Mouse (Mus musculus): ENCODE data around the gene Fgf22.
A peak's percentile ranks its signal among the peaks of the same experiment; 100 is the strongest.
"Not testable (repeated sequence)": the region's sequence is repeated elsewhere in the genome, so short reads cannot be mapped to it uniquely, and the experiment has no call there.

Fgf22 gene

DNA sequence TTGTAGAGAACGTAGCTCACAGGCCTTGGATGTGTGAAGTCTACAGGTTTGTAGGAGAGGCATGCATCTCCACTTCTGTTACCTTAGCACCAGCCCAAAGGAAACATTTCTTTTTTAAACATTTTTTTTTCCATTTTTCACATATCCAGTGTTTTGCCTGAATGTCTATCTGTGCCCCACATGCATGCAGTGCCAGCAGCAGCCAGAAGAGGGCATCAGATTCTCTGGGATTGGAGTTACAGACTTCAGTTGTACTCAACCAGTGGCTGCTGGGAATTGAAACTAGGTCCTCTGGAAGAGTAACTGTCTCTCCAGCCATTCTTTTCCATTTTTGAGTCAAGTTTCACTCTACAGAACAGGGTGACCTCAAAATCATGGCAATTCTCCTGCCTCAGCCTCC, 22.4 kb upstream of the Fgf22 start:
- no peak for DNase-seq (ENCODE audit: low read depth, low spot score)

DNA sequence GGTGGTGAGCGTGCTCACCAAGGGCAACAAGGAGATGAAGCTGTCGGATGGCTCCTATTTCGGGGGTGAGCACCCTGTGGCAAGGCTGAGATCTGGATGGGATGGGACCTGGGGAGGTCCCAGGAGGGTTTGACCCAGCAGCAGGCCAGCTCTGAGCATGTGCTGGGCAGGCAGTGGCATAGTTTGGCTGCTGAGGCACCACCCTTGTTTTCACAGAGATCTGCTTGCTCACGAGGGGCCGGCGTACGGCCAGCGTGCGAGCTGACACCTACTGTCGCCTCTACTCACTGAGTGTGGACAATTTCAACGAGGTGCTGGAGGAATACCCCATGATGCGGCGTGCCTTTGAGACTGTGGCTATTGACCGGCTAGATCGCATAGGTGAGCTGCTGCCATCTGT, 21.0 kb upstream of the Fgf22 start:
- no peak for DNase-seq (ENCODE audit: low read depth, low spot score)

DNA sequence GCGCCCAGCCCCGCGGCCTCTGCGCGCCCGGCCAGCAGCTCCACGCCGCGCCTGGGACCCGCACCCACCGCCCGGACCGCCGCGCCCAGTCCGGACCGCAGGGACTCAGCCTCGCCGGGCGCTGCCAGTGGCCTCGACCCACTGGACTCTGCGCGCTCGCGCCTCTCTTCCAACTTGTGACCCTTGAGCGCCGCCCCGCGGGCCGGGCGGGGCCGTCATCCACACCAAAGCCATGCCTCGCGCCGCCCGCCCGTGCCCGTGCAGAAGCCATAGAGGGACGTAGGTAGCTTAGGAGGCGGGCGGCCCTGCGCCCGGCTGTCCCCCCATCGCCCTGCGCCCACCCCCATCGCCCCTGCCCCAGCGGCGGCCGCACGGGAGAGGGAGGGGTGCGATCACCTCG, 19.5 kb upstream of the Fgf22 start:
- DNase-seq (ENCODE audit: low read depth, low spot score) = no peak

DNA sequence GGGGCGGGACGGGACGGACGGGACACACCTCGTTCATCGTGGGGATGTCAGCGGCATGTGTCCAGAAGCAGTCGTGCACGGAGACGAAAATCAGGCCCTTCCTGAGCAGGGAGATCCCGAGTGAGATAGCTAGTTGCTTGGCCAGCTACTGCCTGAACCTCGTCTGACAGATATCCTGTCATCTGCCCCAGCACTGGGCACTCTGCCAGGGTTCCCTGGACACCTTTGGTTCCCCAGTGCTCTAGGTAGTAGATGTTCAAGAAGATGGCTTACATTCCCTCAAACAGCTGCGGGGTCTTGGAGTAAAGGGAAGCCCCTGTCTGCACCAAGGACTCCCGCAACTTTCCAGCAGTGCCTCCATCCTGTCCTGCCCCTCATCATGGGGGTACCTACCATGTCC, 18.2 kb upstream of the Fgf22 start:
- no peak for DNase-seq (ENCODE audit: low read depth, low spot score)

DNA sequence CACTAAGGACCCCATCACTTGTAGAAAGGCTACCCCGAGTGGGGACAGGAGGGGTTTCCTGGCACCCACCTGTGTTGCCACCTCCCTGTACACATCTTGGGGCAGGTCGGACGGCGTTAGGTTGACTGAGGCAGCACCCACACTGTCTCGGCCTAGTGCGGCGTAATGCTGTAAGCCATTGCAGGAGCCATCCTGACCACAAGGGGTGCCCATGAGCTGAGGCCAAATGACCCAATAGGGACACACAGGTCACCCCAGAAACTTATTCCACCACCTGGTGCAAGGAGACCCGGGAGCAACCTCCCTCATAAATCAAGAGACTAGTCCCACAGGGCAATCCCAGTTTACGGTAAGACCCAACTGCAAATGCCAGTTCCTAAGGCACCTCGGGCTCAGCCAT, 16.6 kb upstream of the Fgf22 start:
- DNase-seq (ENCODE audit: low read depth, low spot score) = no peak

DNA sequence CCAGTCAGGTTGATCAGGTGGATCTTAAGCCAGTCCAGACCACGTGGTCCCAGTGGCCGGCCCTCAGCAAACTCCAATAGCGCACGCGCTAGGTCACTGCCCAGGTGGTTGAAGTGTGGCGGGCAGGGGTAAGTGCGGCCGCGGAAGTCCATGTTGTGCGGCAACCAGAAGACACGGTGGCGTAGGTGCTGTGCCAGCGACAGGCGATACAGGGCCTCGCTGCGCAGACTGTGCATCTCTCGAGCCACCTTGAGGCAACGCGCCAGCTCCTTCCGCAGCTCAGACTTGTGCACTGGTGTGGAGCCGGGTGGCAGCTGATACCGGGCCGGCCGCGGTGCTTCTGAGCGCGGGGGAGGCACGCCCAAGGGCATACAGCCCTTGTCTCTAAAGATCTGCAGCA, 15.6 kb upstream of the Fgf22 start:
- DNase-seq (ENCODE audit: low read depth, low spot score) = no peak

DNA sequence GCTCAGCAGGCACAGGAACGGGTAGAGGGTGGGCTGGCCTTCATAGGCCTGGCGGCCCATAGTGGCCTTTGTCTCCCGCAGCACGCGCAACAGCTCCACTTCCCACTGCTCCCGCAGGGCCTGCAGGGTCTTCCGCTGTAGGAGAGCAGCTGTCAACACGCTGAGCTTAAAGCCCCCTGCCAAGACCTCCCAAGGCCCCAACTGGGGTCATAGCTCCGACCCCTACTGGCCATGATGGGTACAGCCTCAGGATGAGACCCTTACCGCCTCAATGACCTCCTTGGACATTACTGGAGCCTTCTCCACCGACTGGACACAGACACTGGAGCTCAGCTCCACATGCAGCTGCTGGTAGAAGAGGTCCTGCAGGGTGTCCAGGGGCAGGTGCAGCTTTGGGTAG, 14.0 kb upstream of the Fgf22 start:
- DNase-seq (ENCODE audit: low read depth, low spot score) = no peak

DNA sequence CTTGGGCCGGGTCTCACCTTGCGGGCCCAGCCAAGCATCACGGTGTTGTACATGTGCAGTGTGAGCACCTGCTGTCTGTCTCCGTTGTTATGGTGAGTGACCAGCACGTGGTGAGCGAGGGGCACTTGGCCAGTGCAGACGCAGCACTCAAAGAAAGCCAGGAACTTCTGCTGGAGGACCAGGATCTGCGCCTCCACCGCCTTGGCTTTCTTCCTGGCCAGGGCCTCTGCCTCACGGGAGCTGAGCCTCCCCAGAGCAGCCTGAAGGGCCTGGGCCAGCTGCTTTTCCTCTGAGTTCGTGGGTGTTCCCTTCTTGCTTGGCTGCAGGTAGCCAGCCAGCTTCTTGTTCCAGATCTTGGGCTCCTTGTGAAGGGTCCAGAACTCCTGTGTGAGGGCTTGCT, 11.7 kb upstream of the Fgf22 start:
- no peak for DNase-seq (ENCODE audit: low read depth, low spot score)

DNA sequence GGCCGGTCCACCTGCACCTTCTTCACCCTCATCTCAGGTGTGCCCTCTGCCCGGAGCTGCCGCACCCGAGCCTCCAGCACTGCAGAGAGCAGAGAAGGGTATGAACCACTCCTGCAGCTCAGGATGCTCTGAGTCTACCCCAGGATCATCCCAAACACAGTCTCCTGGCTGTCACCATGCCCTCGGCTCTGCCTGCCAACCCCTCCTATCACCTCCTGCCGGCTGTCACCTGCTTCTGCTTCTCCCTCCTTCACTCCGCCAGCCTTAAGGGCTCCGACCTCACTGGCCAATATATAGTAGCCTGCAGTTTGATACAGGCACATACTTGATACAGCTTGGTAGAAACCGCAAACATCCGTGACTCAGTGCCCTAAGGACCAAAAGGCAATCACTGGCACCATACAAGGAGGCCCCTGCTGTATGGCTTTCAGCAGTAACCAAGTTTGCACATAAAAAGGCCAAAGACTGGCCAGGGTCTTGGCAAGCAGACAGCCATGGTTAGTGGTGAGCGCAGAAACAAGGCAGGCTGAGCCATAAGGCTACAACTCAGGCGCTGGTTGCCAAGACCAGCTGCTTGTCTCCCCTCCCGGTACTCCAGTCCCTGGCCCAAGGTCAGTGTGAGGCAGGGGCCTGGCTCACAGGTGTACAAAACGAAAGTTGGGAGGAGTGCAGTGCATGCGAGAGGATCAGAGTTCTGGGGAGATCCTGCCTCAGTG, 11.1 kb upstream of the Fgf22 start:
- no peak for DNase-seq (ENCODE audit: low read depth, low spot score)

DNA sequence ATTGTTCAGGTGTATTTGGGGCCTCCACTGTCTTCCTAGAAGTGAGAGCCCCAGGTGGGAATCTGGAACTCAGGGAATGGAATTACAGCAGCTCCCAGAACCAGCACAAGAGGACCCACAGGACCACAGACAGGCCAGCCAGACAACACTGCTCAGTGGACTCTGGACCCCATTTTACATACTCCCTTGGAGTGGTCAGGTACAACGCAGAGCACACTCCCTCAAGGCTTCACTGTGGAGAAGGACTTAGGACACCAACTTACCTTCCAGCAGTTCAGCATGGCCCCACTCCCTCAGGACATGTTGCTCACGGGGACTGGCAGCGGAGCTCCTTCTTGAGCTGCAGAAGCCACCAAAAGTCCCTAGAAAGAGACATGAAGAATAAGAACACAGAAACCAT, 9.5 kb upstream of the Fgf22 start:
- no peak for DNase-seq (ENCODE audit: low read depth, low spot score)

DNA sequence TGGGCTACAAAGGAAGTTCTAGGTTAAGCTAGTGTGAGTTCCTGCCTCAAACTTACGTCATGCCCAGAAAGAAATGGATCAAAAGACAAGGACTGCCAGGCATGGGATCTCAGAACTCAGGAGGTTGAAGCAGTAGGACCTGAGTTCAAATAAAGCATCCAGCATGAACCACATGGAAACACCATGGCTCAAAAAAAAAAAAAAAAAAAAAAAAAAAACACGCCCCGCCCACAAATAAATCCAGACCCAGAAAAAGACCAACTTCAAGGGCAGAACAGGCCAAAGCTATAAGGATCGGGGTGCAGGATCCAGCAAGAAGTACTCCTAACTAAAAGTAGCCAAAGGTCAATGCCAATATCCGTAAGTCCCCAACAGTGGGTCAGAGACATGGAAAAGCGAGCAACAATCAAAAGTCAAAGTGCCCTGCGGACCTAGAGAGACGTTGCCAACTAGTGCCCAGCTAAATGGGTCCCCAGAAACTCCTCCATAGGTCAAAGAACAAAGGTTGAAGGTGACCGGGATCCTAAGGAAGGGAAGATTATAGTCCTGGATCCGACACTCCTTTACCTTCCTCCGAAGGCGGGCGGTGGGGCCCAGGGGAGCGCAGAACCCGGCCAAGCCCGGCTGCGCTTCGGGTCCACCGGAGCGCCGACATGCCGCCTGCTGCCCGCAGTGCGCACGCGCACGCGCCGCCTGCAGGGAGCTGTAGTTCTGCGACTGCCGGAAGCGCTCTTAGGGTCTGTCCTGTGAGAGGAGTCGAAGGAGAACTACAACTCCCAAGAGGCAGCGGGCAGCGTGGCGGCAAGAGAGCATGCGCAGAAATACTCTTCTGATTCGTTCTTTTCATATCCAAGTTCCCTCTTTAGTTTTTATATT, 8.7 kb upstream of the Fgf22 start, which contains the start of gene Polrmt:
Polrmt (minus strand) TSS at position 684 of the 876 bp plus-strand sequence.
- peak; percentile 92 for DNase-seq (ENCODE audit: low read depth, low spot score)

DNA sequence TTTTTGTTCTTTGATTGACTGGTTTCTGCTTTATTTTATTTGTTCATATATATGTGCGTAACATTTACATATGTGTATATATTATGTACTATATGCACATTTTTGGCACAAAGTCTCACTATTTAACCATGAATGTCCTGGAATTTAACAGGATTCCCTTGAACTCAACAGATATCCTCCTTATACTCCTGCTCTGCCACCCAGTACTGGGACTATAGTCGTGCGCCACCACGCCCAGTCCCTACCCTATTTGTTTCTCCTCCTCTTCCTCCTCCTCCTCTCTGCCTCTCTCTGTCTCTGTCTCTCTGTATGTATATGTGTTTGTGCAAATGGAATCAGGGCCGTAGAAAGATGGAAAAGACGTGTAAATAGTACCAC, 8.1 kb upstream of the Fgf22 start:
- no peak for DNase-seq (ENCODE audit: low read depth, low spot score)

DNA sequence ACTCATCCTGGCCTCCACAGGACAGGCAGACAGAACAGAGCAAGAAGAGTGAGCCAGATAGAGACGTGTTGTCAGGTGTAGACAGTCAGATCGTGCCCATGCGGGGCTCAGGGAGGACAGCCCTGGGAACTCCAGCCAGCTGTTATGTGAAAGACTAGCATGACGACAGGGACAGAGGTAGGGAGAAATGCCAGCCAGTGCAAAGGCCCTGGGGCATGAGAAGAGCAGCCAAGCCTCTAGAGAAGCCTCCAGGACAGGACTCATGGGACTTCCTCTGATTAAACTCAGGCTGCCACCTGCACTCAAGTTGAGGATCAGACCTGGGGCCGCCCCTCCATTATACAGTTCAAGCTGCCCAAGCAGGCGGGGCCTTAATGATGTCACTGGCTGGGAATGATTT, 6.4 kb upstream of the Fgf22 start:
- DNase-seq (ENCODE audit: low read depth, low spot score) = no peak

DNA sequence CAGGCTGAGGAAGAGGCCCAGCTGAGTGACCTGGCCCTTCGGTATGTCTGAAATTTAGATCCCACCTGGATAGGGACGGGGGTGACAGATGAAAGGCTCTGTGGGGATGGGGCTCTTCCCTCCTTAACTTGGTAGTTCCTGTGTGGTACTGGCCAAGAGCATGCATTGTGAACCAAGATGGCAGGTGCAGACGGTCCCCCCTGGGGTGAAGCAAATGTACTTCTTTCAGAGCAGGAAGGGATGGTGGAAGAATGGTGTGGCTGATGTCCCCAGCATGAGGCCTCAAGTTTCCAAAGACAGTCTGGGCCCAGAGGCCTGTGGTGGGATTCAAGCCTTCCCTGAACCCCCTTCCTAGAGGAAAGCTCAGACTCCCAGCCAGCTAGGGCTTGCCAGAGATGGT, 978 bp downstream of the Fgf22 start:
- no peak for DNase-seq (ENCODE audit: low read depth, low spot score)

DNA sequence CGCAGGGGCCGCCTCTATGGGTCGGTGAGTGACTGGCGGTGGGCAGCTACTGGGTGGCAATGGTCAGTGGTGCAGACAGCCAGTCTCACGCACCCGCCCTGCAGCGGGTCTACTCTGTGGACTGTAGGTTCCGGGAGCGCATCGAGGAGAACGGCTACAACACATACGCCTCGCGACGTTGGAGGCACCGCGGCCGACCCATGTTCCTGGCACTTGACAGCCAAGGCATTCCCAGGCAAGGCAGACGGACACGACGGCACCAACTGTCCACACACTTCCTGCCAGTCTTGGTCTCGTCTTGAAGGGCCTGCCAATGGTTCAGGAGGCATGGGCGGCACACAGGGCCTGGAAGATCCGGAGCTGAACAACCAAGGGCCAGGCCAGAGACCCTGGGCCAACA, 1.8 kb downstream of the Fgf22 start:
- no peak for DNase-seq (ENCODE audit: low read depth, low spot score)

DNA sequence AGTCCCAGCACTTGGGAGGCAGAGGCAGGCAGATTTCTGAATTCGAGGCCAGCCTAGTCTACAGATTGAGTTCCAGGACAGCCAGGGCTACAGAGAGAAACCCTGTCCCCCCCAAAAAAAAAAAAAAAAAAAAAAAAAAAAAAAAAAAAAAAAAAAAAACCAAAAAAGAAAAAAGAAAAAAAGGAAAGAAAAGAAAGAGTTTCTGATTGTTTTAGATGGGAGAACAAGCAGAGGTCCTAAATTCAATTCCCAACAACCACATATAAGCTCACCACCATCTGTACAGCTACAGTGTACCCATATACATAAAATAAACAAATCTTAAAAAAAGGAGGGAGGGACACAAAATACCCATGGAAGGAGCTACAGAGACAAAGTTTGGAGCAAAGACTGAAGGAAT, 4.8 kb downstream of the Fgf22 start:
- DNase-seq (ENCODE audit: low read depth, low spot score) = not testable (repeated sequence)

DNA sequence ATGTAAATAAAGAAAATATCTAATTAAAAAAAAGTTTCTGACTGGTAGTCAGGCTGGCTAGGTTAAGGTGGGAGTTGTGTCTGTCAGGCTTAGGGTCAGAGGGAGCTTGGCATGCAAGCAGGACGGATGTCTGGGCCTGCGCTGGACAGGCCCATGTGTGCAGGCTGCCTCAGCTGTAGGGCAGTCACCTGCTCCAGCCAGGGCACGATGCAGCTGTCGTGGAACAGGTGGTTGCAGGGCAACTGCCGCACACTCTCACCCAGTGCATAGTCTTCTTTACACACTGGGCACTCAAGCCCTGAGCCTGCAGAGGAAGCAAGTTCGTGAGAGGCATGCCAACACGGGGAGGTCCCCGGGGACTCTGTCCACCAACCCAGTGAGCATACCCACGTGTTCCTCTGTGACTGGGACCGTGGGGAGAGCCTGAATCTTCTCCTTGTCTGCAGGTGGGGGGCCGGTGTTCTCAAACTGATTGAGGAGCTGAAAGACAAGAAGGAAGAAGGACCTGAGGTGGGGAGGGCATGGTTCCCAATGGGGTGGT, 5.8 kb downstream of the Fgf22 start:
- DNase-seq (ENCODE audit: low read depth, low spot score) = no peak

DNA sequence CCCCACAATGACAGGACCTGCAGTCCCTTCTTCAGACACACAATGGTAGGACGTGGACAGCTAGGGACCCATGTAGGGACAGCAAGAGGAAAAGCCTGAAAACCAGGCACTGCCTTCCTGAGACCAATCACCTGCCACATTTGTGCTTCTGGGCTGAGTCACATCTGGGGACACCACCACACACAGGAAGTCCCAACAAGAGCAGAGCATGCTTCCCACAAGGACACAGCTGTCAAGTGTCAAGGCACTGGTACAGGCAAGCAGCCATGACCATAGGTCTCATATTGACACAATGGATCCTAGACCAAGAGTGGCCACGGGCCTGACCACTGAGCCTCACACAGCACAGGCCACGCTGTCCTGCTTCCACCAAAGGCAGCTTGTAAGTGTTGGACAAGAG, 8.0 kb downstream of the Fgf22 start:
- DNase-seq (ENCODE audit: low read depth, low spot score) = no peak

DNA sequence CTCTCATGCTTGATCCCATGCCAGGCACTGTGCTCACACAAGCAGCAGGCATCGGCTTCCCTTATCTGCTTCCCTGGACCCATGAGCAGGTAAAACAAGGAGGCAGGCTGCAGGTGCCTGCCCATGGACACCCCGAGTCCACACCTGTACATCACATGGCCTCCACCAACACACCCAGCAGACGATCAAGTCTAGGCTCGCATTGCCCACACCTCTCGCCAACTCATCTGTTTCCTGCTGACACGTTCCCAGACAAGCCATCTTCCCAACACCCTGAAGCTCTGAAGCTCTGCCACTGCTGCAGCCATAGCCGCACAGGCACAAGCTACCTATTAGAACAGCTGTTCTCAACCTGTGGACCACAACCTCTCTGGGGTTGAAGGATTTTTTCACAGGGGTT, 9.4 kb downstream of the Fgf22 start:
- no peak for DNase-seq (ENCODE audit: low read depth, low spot score)

DNA sequence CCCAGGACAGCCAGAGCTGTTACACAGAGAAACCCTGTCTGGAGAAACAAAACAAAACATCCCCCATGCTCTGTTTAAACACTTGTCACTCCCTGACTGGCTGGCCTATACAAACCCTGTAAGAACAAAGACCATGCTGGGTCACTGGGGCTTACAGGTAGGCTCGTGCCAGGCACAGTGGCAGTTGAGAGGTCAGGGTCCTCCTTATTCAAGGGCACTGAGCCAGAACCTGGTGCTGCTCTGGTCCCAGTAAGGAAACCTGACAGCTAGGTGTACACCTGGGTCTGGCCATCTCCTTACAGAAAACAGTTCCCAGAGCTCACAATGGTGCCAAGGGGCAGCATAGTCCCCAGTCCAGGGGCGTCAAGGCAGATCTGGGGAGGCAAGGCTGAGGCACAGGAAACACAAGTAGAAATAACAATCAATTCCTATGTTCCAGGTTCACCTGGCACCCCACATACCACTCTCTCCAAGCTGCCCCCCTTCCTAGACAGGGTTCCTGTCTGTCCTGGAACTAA, 10.4 kb downstream of the Fgf22 start:
- no peak for DNase-seq (ENCODE audit: low read depth, low spot score)

DNA sequence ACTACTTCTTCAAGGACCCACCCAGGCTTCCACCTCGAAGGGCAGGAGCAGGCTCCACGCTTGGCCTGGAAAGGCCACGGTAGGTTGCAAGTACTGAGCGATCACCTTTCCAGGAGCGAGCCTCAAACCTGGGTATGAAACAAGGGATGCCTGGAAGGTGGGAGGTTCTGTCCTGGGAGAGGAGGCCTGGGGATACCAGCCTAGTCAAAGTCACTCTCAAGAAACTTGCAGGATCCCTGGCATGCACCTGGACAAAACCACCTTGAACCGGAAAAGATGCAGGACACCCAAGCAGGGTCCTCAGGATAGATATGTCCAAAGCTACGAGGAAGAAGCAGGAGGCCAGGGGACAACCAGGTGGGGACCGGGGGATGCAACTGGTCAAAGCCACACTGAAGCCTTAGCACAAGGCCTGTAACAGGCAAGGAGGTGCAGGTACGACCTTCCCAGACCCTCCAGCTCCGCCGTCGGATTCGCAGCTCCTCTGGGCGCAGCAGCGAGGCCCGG, 11.2 kb downstream of the Fgf22 start:
- DNase-seq (ENCODE audit: low read depth, low spot score) = no peak

DNA sequence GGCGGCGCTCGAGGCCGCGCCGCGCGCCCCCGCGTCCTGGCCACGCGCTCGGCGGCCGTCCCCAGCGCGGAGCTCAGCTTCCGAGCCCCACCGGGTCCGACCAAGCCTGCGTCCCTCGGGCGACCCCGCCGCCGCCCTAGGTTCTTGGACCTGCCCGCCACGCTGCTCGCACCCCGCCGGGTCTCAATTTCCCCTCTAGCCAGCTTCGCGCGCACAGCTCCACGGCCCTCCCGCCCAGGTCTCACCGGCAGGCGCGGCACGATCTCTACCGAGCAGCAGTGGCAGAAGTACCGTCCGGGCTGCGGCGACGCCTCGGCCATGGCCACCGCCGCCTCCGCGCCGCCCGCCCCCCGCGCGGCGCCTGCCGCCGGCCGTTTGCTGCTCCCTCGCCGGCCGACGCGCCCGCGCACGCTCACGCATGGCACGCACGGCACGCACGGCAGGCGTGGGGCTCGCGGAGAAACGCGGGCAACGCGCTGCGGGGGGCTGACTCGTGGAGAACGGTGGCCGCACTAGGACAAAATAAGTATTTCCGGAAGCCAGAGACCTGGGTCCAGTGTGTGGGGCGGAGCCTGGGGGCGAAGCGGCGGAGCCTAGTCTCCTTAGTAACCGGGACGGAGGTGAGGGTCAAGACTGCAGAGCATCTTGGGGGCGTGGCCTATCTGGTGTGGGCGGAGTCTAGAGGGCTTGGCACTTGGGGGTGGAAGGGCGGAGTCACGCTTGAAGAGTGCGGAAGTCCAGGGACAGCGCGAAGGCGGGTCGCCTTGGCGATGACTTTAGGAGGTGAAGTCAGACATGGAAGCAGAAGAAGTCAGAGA, 11.8 kb downstream of the Fgf22 start, which contains the start of gene Rnf126:
Rnf126 (minus strand) TSS at position 445 of the 818 bp plus-strand sequence.
- DNase-seq (ENCODE audit: low read depth, low spot score) = peak; percentile 100
